In genomic region chr9:107677091-107677784, GRCm38 (mm10) we compare ENCODE assay signal across 8 mouse cellular contexts. TPM values are rescaled to one million over a fixed set of nuclear protein-coding genes. Genes with fewer than 3 reads are reported as not detected.
DNase-seq lines count a peak whose midpoint lies in the region; ATAC-seq and TF ChIP-seq lines count a peak whose summit lies in the region.

No protein-coding gene starts in this region.

- H3K9ac ChIP-seq in limb, embryonic 13.5 days = no peak overlapping the region
- H3K9ac ChIP-seq in neural tube, embryonic 12.5 days = no peak overlapping the region

- H3K36me3 ChIP-seq in limb, embryonic 13.5 days = peaks cover 7% of the 10 kb centered on the region
- no peaks in the 10 kb centered on the region; the same call in 1 of the 2 replicates for H3K36me3 ChIP-seq in neural tube, embryonic 12.5 days

- WGBS in limb, embryonic 13.5 days = 25% methylated on average over 17 of the region's 17 CpGs
- 19% methylated on average over 17 of the region's 17 CpGs for WGBS in neural tube, embryonic 12.5 days

- no peaks in the 10 kb centered on the region for H3K9me3 ChIP-seq in limb, embryonic 13.5 days
- H3K9me3 ChIP-seq in neural tube, embryonic 12.5 days = no peaks in the 10 kb centered on the region

- H3K4me3 ChIP-seq in bone marrow macrophage, adult 2 months (ENCODE audit: insufficient read depth, low read length) = no peak overlapping the region
- H3K4me3 ChIP-seq in embryonic fibroblast, embryonic 13.5 days (ENCODE audit: insufficient read depth, low read length) = no peak overlapping the region
- no peak overlapping the region for H3K4me3 ChIP-seq in limb, embryonic 13.5 days
- H3K4me3 ChIP-seq in neural tube, embryonic 12.5 days = no peak overlapping the region

- H3K4me2 ChIP-seq in limb, embryonic 13.5 days (replicated peaks) = peak overlapping the region; percentile 73; the same call in 1 of the 2 replicates
- H3K4me2 ChIP-seq in neural tube, embryonic 12.5 days (replicated peaks) = peak overlapping the region; percentile 67

- ATAC-seq in limb, embryonic 13.5 days (ENCODE audit: low FRiP score, low read depth) = no peak
- ATAC-seq in neural tube, embryonic 12.5 days (ENCODE audit: low FRiP score, low read depth) = peak; percentile 19; the same call in 1 of the 2 replicates
- no peak for ATAC-seq in activated CD4-positive, CD25-positive, alpha-beta regulatory T cell, adult 4 months

- peak; percentile 91 for TF ChIP-seq CTCF in bone marrow macrophage, adult 2 months (IDR thresholded peaks at IDR 0.05; ENCODE audit: low read depth, low read length)
- TF ChIP-seq CTCF in embryonic fibroblast, embryonic 13.5 days (IDR thresholded peaks at IDR 0.05; ENCODE audit: borderline replicate concordance, insufficient read depth, low read length) = peak; percentile 73; the same call in 1 of the 2 replicates

- peaks cover 42% of the 10 kb centered on the region for H3K27me3 ChIP-seq in limb, embryonic 13.5 days
- H3K27me3 ChIP-seq in neural tube, embryonic 12.5 days (replicated peaks) = peaks cover 31% of the 10 kb centered on the region

- H3K4me1 ChIP-seq in bone marrow macrophage, adult 2 months (ENCODE audit: control insufficient read depth, insufficient read depth, low read length) = peaks cover 5% of the 10 kb centered on the region
- H3K4me1 ChIP-seq in embryonic fibroblast, embryonic 13.5 days (ENCODE audit: control insufficient read depth, insufficient read depth, low read length) = no peaks in the 10 kb centered on the region
- H3K4me1 ChIP-seq in limb, embryonic 13.5 days = peaks cover 19% of the 10 kb centered on the region
- peaks cover 16% of the 10 kb centered on the region for H3K4me1 ChIP-seq in neural tube, embryonic 12.5 days

- no peak for TF ChIP-seq POLR2A in bone marrow macrophage, adult 2 months (IDR thresholded peaks at IDR 0.05; ENCODE audit: borderline replicate concordance, low read depth, low read length)
- TF ChIP-seq POLR2A in embryonic fibroblast, embryonic 13.5 days (IDR thresholded peaks at IDR 0.05; ENCODE audit: low read depth, low read length) = no peak

- H3K27ac ChIP-seq in bone marrow macrophage, adult 2 months (ENCODE audit: insufficient read depth, low read depth, low read length) = no peak overlapping the region
- no peak overlapping the region for H3K27ac ChIP-seq in embryonic fibroblast, embryonic 13.5 days (ENCODE audit: insufficient read depth, low read length)
- H3K27ac ChIP-seq in limb, embryonic 13.5 days = no peak overlapping the region
- no peak overlapping the region for H3K27ac ChIP-seq in neural tube, embryonic 12.5 days

- DNase-seq in lung, adult 18-20 months = peak; percentile 35 to 52
- no peak for DNase-seq in lung, postnatal 14 days
- no peak for DNase-seq in urinary bladder, postnatal 4 days (ENCODE audit: low spot score in 2 of 2)

RNA-seq across cellular contexts. Expression of gene Gnat1, which starts 2.3 kb away (rescaled TPM):
- not detected in 2 replicates for polyA plus RNA-seq in bone marrow macrophage, adult 2 months (2012; ENCODE audit: insufficient read depth, insufficient read length, missing spikeins)
- not detected in 2 replicates for polyA plus RNA-seq in embryonic fibroblast, embryonic 13.5 days (2011; ENCODE audit: insufficient read length, low read depth, missing spikeins)
- polyA plus RNA-seq in limb, embryonic 13.5 days (2015; fragmentation: Nextera tagmentation; extraction: Ambion mirVana) = 0.74 and 1.0 TPM in 2 replicates
- 1.3 and 2.3 TPM in 2 replicates for polyA plus RNA-seq in neural tube, embryonic 12.5 days (2016; fragmentation: Nextera tagmentation; extraction: Ambion mirVana)
- polyA plus RNA-seq in activated CD4-positive, CD25-positive, alpha-beta regulatory T cell, adult 4 months (2017; shearing (Covaris generic)) = 1 to 10 TPM in 1 of 2 experiments, not detected in 1; 1.1 TPM

RNA-seq across cellular contexts. Expression of gene Slc38a3, which starts 7.9 kb away (rescaled TPM):
- polyA plus RNA-seq in bone marrow macrophage, adult 2 months (2012; ENCODE audit: insufficient read depth, insufficient read length, missing spikeins) = not detected in 2 replicates
- polyA plus RNA-seq in embryonic fibroblast, embryonic 13.5 days (2011; ENCODE audit: insufficient read length, low read depth, missing spikeins) = 1.1 TPM in 1 of 2 replicates, not detected in the other
- polyA plus RNA-seq in limb, embryonic 13.5 days (2015; fragmentation: Nextera tagmentation; extraction: Ambion mirVana) = 4.3 and 5.3 TPM in 2 replicates
- polyA plus RNA-seq in neural tube, embryonic 12.5 days (2016; fragmentation: Nextera tagmentation; extraction: Ambion mirVana) = 12.8 and 14.1 TPM in 2 replicates
- not detected for polyA plus RNA-seq in activated CD4-positive, CD25-positive, alpha-beta regulatory T cell, adult 4 months (2017; shearing (Covaris generic))

RNA-seq across cellular contexts. Expression of gene Sema3f, which starts 33.0 kb away (rescaled TPM):
- polyA plus RNA-seq in bone marrow macrophage, adult 2 months (2012; ENCODE audit: insufficient read depth, insufficient read length, missing spikeins) = not detected in 2 replicates
- polyA plus RNA-seq in embryonic fibroblast, embryonic 13.5 days (2011; ENCODE audit: insufficient read length, low read depth, missing spikeins) = 68.0 and 88.1 TPM in 2 replicates
- 31.8 and 32.1 TPM in 2 replicates for polyA plus RNA-seq in limb, embryonic 13.5 days (2015; fragmentation: Nextera tagmentation; extraction: Ambion mirVana)
- polyA plus RNA-seq in neural tube, embryonic 12.5 days (2016; fragmentation: Nextera tagmentation; extraction: Ambion mirVana) = 21.4 and 21.5 TPM in 2 replicates
- not detected for polyA plus RNA-seq in activated CD4-positive, CD25-positive, alpha-beta regulatory T cell, adult 4 months (2017; shearing (Covaris generic))

RNA-seq across cellular contexts. Expression of gene Gnai2, which starts 42.1 kb away (rescaled TPM):
- polyA plus RNA-seq in bone marrow macrophage, adult 2 months (2012; ENCODE audit: insufficient read depth, insufficient read length, missing spikeins) = 994 and 1,017 TPM in 2 replicates
- polyA plus RNA-seq in embryonic fibroblast, embryonic 13.5 days (2011; ENCODE audit: insufficient read length, low read depth, missing spikeins) = 388 and 402 TPM in 2 replicates
- polyA plus RNA-seq in limb, embryonic 13.5 days (2015; fragmentation: Nextera tagmentation; extraction: Ambion mirVana) = 383 and 392 TPM in 2 replicates
- 465 and 488 TPM in 2 replicates for polyA plus RNA-seq in neural tube, embryonic 12.5 days (2016; fragmentation: Nextera tagmentation; extraction: Ambion mirVana)
- 100 to 1,000 TPM; 176 to 181 TPM for polyA plus RNA-seq in activated CD4-positive, CD25-positive, alpha-beta regulatory T cell, adult 4 months (2017; shearing (Covaris generic))

Comparison
In these comparisons a context has a peak if more than half of its experiments do, and no peak if none do; other contexts are left out.
1. DNase-seq: peak in lung, adult 18-20 months (2 of 2); none in lung, postnatal 14 days (single experiment) and urinary bladder, postnatal 4 days (0 of 2).
2. RNA of gene Sema3f, which starts 33.0 kb away (polyA plus RNA-seq): 68.0 to 88.1 TPM in embryonic fibroblast, embryonic 13.5 days, 31.8 to 32.1 TPM in limb, embryonic 13.5 days and 21.4 to 21.5 TPM in neural tube, embryonic 12.5 days; not detected in bone marrow macrophage, adult 2 months and not detected in activated CD4-positive, CD25-positive, alpha-beta regulatory T cell, adult 4 months; every median in the first group is over 10 times any median in the second.